Mouse (Mus musculus) megakaryocyte, embryonic 14.5 days (primary cell): Measurements from ENCODE around the gene Ccdc47.

Experiments used
- FLI1 ChIP-seq: IDR thresholded peaks from 2 replicates; pipeline ENCODE4 v1.6.1; 2012; ENCODE audit warnings: low read length, inconsistent platforms, mixed read lengths
- GATA1 ChIP-seq: IDR thresholded peaks from 3 replicates; pipeline ENCODE4 v1.6.1; 2012; ENCODE audit warnings: mixed read lengths, low read length, inconsistent platforms, borderline replicate concordance

- no peak for TF ChIP-seq GATA1
- TF ChIP-seq FLI1: no peak
These were observed 61.4 kb downstream of the Ccdc47 start for GRCm38 (mm10) chr11:106154770-106155169.
